Comparison of ENCODE assay signal across 8 mouse cellular contexts in genomic region chr13:60686967-60687366, GRCm38 (mm10).
DNase-seq lines count a peak whose midpoint lies in the region; ATAC-seq and TF ChIP-seq lines count a peak whose summit lies in the region.

No protein-coding gene starts in this region.

- peak; percentile 42; the same call in 1 of the 2 replicates for ATAC-seq in heart, postnatal 0 days (ENCODE audit: insufficient read depth, low read depth)

- no peak overlapping the region for H3K4me3 ChIP-seq in heart, postnatal 0 days (ENCODE audit: low read depth, low read length)
- H3K4me3 ChIP-seq in thymus, adult 2 months (ENCODE audit: control insufficient read depth, insufficient read depth, low read length), result no peak overlapping the region

- H3K4me2 ChIP-seq in heart, postnatal 0 days (ENCODE audit: low read depth, low read length), result peak overlapping the region; percentile 12

- peak; percentile 58 to 61 for DNase-seq in cerebellum, postnatal 10 days
- DNase-seq in cerebellum, adult 18-20 months, result no peak
- peak; percentile 61 for DNase-seq in brain, embryonic 14.5 days (ENCODE audit: low read depth)
- DNase-seq in heart, postnatal 0 days (ENCODE audit: low spot score), result no peak
- DNase-seq in left cerebral cortex, postnatal 10 days (ENCODE audit: extremely low spot score in 1 of 2, low spot score in 2 of 2), result peak; percentile 53 to 76
- DNase-seq in skeletal muscle tissue, adult 2 months (ENCODE audit: low read depth, low spot score), result peak; percentile 77
- DNase-seq in spleen, postnatal 4 days (ENCODE audit: low spot score in 2 of 2), result no peak
- DNase-seq in thymus, adult 2 months, result no peak

- H3K27ac ChIP-seq in heart, postnatal 0 days (ENCODE audit: low read depth), result peak overlapping the region; percentile 30
- H3K27ac ChIP-seq in thymus, adult 2 months (ENCODE audit: control insufficient read depth, insufficient read depth, low read length), result no peak overlapping the region

- H3K9ac ChIP-seq in heart, postnatal 0 days (replicated peaks; ENCODE audit: low read depth, low read length), result no peak overlapping the region

- no peak for TF ChIP-seq EP300 in heart, postnatal 0 days (IDR thresholded peaks at IDR 0.05; ENCODE audit: low read depth)

- TF ChIP-seq CTCF in brain, embryonic 14.5 days (IDR thresholded peaks at IDR 0.05; ENCODE audit: borderline replicate concordance, extremely low read depth, insufficient read depth, insufficient read length), result no peak
- no peak for TF ChIP-seq CTCF in heart, postnatal 0 days (IDR thresholded peaks at IDR 0.05; ENCODE audit: low read depth)
- TF ChIP-seq CTCF in thymus, adult 2 months (IDR thresholded peaks at IDR 0.05; ENCODE audit: borderline replicate concordance, control insufficient read depth, extremely low read depth, insufficient read depth, low read length, poor library complexity), result no peak

- H3K9me3 ChIP-seq in heart, postnatal 0 days (replicated peaks; ENCODE audit: control insufficient read depth, low read length), result no peaks in the 10 kb centered on the region

- no peaks in the 10 kb centered on the region for H3K27me3 ChIP-seq in heart, postnatal 0 days (ENCODE audit: control insufficient read depth, insufficient read depth, low read length)
- H3K27me3 ChIP-seq in thymus, adult 2 months (ENCODE audit: control insufficient read depth, insufficient read depth, low read length), result no peaks in the 10 kb centered on the region

- peaks cover 27% of the 10 kb centered on the region for H3K4me1 ChIP-seq in heart, postnatal 0 days (ENCODE audit: control insufficient read depth, insufficient read depth)
- H3K4me1 ChIP-seq in thymus, adult 2 months (replicated peaks; ENCODE audit: control insufficient read depth, insufficient read depth, low read length), result peaks cover 3% of the 10 kb centered on the region; the same call in 1 of the 2 replicates

- no peaks in the 10 kb centered on the region for H3K36me3 ChIP-seq in heart, postnatal 0 days (replicated peaks; ENCODE audit: control insufficient read depth, insufficient read depth, low read length)
- H3K36me3 ChIP-seq in thymus, adult 2 months (ENCODE audit: control insufficient read depth, insufficient read depth, low read length), result no peaks in the 10 kb centered on the region

- TF ChIP-seq POLR2A in brain, embryonic 14.5 days (IDR thresholded peaks at IDR 0.05; ENCODE audit: borderline replicate concordance, extremely low read depth, insufficient read depth, insufficient read length, poor library complexity, severe bottlenecking), result no peak
- TF ChIP-seq POLR2A in thymus, adult 2 months (IDR thresholded peaks at IDR 0.05; ENCODE audit: control insufficient read depth, extremely low read depth, insufficient read depth, low read length, poor library complexity), result no peak

- intact Hi-C loops in left cerebral cortex, postnatal 10 days (cut with DNase I), result no loop called here

- WGBS in heart, postnatal 0 days, result 27% methylated on average over 12 of the region's 12 CpGs
- 80% methylated on average over 12 of the region's 12 CpGs for WGBS in thymus, adult 2 months

Comparison
In these comparisons a context has a peak if more than half of its experiments do, and no peak if none do; other contexts are left out.
1. DNase-seq: peak in cerebellum, postnatal 10 days (2 of 2), brain, embryonic 14.5 days (single experiment), left cerebral cortex, postnatal 10 days (2 of 2) and skeletal muscle tissue, adult 2 months (single experiment); none in cerebellum, adult 18-20 months (0 of 2), heart, postnatal 0 days (single experiment), spleen, postnatal 4 days (0 of 2) and thymus, adult 2 months (single experiment).